In genomic region chr9:66915869-66916785, GRCm38 (mm10) we compare ENCODE assay signal across 10 mouse cellular contexts. TPM values are rescaled to one million over a fixed set of nuclear protein-coding genes. Genes with fewer than 3 reads are reported as not detected.
DNase-seq lines count a peak whose midpoint lies in the region; ATAC-seq and TF ChIP-seq lines count a peak whose summit lies in the region.
"Had no signal": no experiment of that assay in that cellular context is flagged by ENCODE, and none has a peak within 500 bp of the region (broad histone marks: within the 10 kb centered on the region; RNA-seq: fewer than 3 reads in every experiment).

No protein-coding gene starts in this region.

- peak overlapping the region; percentile 18; the same call in 1 of the 2 replicates for H3K27ac ChIP-seq in heart, embryonic 15.5 days
- peak overlapping the region; percentile 96 for H3K27ac ChIP-seq in liver, postnatal 0 days (ENCODE audit: low read depth)
- H3K27ac ChIP-seq: midbrain, embryonic 10.5 days had no signal

- no peak overlapping the region for H3K4me3 ChIP-seq in heart, embryonic 15.5 days
- H3K4me3 ChIP-seq in liver, postnatal 0 days (ENCODE audit: low read depth, low read length): peak overlapping the region; percentile 97
- H3K4me3 ChIP-seq: midbrain, embryonic 10.5 days had no signal

- no peak overlapping the region for H3K4me2 ChIP-seq in heart, embryonic 15.5 days
- peak overlapping the region; percentile 97 for H3K4me2 ChIP-seq in liver, postnatal 0 days (ENCODE audit: low read depth, low read length)

- no peak overlapping the region for H3K9ac ChIP-seq in heart, embryonic 15.5 days
- peak overlapping the region; percentile 33 for H3K9ac ChIP-seq in liver, postnatal 0 days (replicated peaks)

- no peak for TF ChIP-seq CTCF in liver, postnatal 0 days (IDR thresholded peaks at IDR 0.05; ENCODE audit: low read depth)

- intact Hi-C loops in heart, postnatal 10 days (cut with DNase I): loop anchor here (2.0 to 5.0 kb wide), 3 partner anchors 19 to 79 kb away; no protein-coding TSS in a partner anchor

- no peak for DNase-seq in heart, postnatal 10 days
- DNase-seq in c-Kit-positive CD71-positive TER-119-negative erythroid progenitor cells, embryonic 14.5 days (ENCODE audit: low read depth): peak; percentile 78
- peak; percentile 40 for DNase-seq in liver, postnatal 0 days
- no peak for DNase-seq in frontal cortex, postnatal 36 days (ENCODE audit: low spot score in 2 of 2)
- no peak for DNase-seq in right cerebral cortex, postnatal 4 days
- no peak for DNase-seq in frontal cortex, postnatal 25 days (ENCODE audit: low spot score in 2 of 2)
- DNase-seq: adrenal gland, postnatal 36 days had no signal

- 60% methylated on average over 9 of the region's 9 CpGs for WGBS in heart, embryonic 15.5 days
- 31% methylated on average over 9 of the region's 9 CpGs for WGBS in liver, postnatal 0 days (ENCODE audit: insufficient replicate concordance)

- peaks cover 37% of the 10 kb centered on the region for H3K4me1 ChIP-seq in heart, embryonic 15.5 days (replicated peaks)
- peaks cover 59% of the 10 kb centered on the region for H3K4me1 ChIP-seq in liver, postnatal 0 days (ENCODE audit: insufficient read depth)

- TF ChIP-seq EP300 in liver, postnatal 0 days (IDR thresholded peaks at IDR 0.05; ENCODE audit: low read depth): peak; percentile 91

- no peak for ATAC-seq in heart, embryonic 15.5 days (replicated peaks; ENCODE audit: insufficient number of reproducible peaks, insufficient read depth, low FRiP score, low read depth)
- peak; percentile 65 for ATAC-seq in CD4-positive, CD25-positive, alpha-beta regulatory T cell, adult 4 months
- peak; percentile 50 for ATAC-seq in liver, postnatal 0 days

- H3K9me3 ChIP-seq in heart, embryonic 15.5 days (replicated peaks): no peaks in the 10 kb centered on the region
- no peaks in the 10 kb centered on the region for H3K9me3 ChIP-seq in liver, postnatal 0 days (ENCODE audit: low read length)
- H3K9me3 ChIP-seq: midbrain, embryonic 10.5 days had no signal

- H3K27me3 ChIP-seq in heart, embryonic 15.5 days: no peaks in the 10 kb centered on the region
- H3K27me3 ChIP-seq in liver, postnatal 0 days (ENCODE audit: insufficient read depth, low read length): no peaks in the 10 kb centered on the region

- no peaks in the 10 kb centered on the region for H3K36me3 ChIP-seq in heart, embryonic 15.5 days
- 0 out of 2 replicates have a peak, but pooled peaks cover 4% of the 10 kb centered on the region for H3K36me3 ChIP-seq in liver, postnatal 0 days (replicated peaks; ENCODE audit: insufficient read depth, low read length)

RNA-seq across cellular contexts. Expression of gene Rab8b, which starts 3.4 kb away (rescaled TPM):
- 14.3 and 18.5 TPM in 2 replicates for polyA plus RNA-seq in heart, embryonic 15.5 days (2015; fragmentation: Nextera tagmentation; extraction: Ambion mirVana)
- total RNA-seq in heart, postnatal 10 days (2021): 10 to 100 TPM; 15.9 to 19.0 TPM
- polyA plus RNA-seq in CD4-positive, CD25-positive, alpha-beta regulatory T cell, adult 4 months (2017; shearing (Covaris generic)): 100 to 1,000 TPM; 138 to 179 TPM
- 9.1 and 10.7 TPM in 2 replicates for polyA plus RNA-seq in liver, postnatal 0 days (2015; fragmentation: Nextera tagmentation; extraction: Ambion mirVana)

RNA-seq across cellular contexts. Expression of gene Rps27l, which starts 29.8 kb away (rescaled TPM):
- 404 and 516 TPM in 2 replicates for polyA plus RNA-seq in heart, embryonic 15.5 days (2015; fragmentation: Nextera tagmentation; extraction: Ambion mirVana)
- 100 to 1,000 TPM; 247 to 258 TPM for total RNA-seq in heart, postnatal 10 days (2021)
- polyA plus RNA-seq in CD4-positive, CD25-positive, alpha-beta regulatory T cell, adult 4 months (2017; shearing (Covaris generic)): 100 to 1,000 TPM; 155 to 182 TPM
- polyA plus RNA-seq in liver, postnatal 0 days (2015; fragmentation: Nextera tagmentation; extraction: Ambion mirVana): 587 and 618 TPM in 2 replicates

RNA-seq across cellular contexts. Expression of gene Lactb, which starts 59.2 kb away (rescaled TPM):
- polyA plus RNA-seq in heart, embryonic 15.5 days (2015; fragmentation: Nextera tagmentation; extraction: Ambion mirVana): 5.6 and 6.0 TPM in 2 replicates
- total RNA-seq in heart, postnatal 10 days (2021): 10 to 100 TPM; 22.2 to 23.7 TPM
- 1 to 10 TPM; 3.0 to 5.8 TPM for polyA plus RNA-seq in CD4-positive, CD25-positive, alpha-beta regulatory T cell, adult 4 months (2017; shearing (Covaris generic))
- 13.3 and 15.2 TPM in 2 replicates for polyA plus RNA-seq in liver, postnatal 0 days (2015; fragmentation: Nextera tagmentation; extraction: Ambion mirVana)

Comparison
In these comparisons a context has a peak if more than half of its experiments do, and no peak if none do; other contexts are left out.
1. DNase-seq: peak in c-Kit-positive CD71-positive TER-119-negative erythroid progenitor cells, embryonic 14.5 days (single experiment) and liver, postnatal 0 days (single experiment); none in heart, postnatal 10 days (0 of 2), frontal cortex, postnatal 36 days (0 of 2), right cerebral cortex, postnatal 4 days (single experiment) and frontal cortex, postnatal 25 days (0 of 2).